Mouse (Mus musculus) midbrain, embryonic 16.5 days (tissue): ENCODE measurements at regions not wholly inside any gene's neighbourhood (a gene's known extent, or its start where the extent isn't known, plus 50 kb on each side); places are given as distances from the start of the nearest gene placed in this dataset.

Experiments used
- ATAC-seq: fragments of 200-750 bp; cut with Nextera tagmentation; 2 replicates; pipeline ENCODE4 v1.8.0; 2017; ENCODE audit warnings: moderate TSS enrichment
- H3K27ac ChIP-seq: fragments of 300-500 bp; sonication (generic); 2 replicates; pipeline ENCODE4 v1.5.1; 2014; ENCODE audit warnings: mild to moderate bottlenecking, low read length, mixed read lengths
- H3K27me3 ChIP-seq: fragments of 300-500 bp; sonication (generic); 2 replicates; pipeline ENCODE4 v1.6.1; 2014; ENCODE audit warnings: low read depth, low read length, mixed read lengths; ENCODE audit not compliant: control insufficient read depth, insufficient read depth
- H3K36me3 ChIP-seq: fragments of 300-500 bp; sonication (generic); 2 replicates; pipeline ENCODE4 v1.6.1; 2014; ENCODE audit warnings: mild to moderate bottlenecking, low read length, moderate library complexity, mixed read lengths; ENCODE audit not compliant: control insufficient read depth, insufficient read depth
- H3K4me1 ChIP-seq: fragments of 300-500 bp; sonication (generic); 2 replicates; pipeline ENCODE4 v1.6.1; 2014; ENCODE audit warnings: mild to moderate bottlenecking, low read length, mixed read lengths; ENCODE audit not compliant: control insufficient read depth, insufficient read depth
- H3K4me2 ChIP-seq: fragments of 300-500 bp; sonication (generic); 2 replicates; pipeline ENCODE4 v1.6.1; 2014; ENCODE audit warnings: mild to moderate bottlenecking, low read length, mixed read lengths
- H3K4me3 ChIP-seq: fragments of 300-500 bp; sonication (generic); 2 replicates; pipeline ENCODE4 v1.5.1; 2014; ENCODE audit warnings: low read depth, mild to moderate bottlenecking, low read length, moderate library complexity, mixed read lengths
- H3K9ac ChIP-seq: fragments of 300-500 bp; sonication (generic); 2 replicates; pipeline ENCODE4 v1.6.1; 2014; ENCODE audit warnings: low read depth, low read length, mixed read lengths
- H3K9me3 ChIP-seq: fragments of 300-500 bp; sonication (generic); replicated peaks from 2 replicates; pipeline ENCODE4 v1.6.1; 2014; ENCODE audit warnings: mild to moderate bottlenecking, low read length, mixed read lengths; ENCODE audit not compliant: control insufficient read depth, poor library complexity, severe bottlenecking
- WGBS: fragments of 180-500 bp; shearing (Covaris S2); extraction: QIAGEN DNeasy Blood & Tissue Kit; methylation state at CpG from one replicate; pipeline ENCODE4 v1.1.7; 2014; 5-methylcytosine and 5-hydroxymethylcytosine counted together

- Histone ChIP-seq H3K9me3 (no peaks in the 10 kb centered on the region), H3K27ac (no peak overlapping the region), H3K27me3 (no peaks in the 10 kb centered on the region), H3K4me1 (peaks cover 3% of the 10 kb centered on the region; the same call in 1 of the 2 replicates), H3K4me3 (no peak overlapping the region), H3K9ac (no peak overlapping the region), H3K4me2 (no peak overlapping the region), H3K36me3 (no peaks in the 10 kb centered on the region)
- WGBS, result 74% methylated on average over 2 of the region's 2 CpGs
- no peak for ATAC-seq
These were observed 53.0 kb upstream of the Krr1 start for GRCm38 (mm10) chr10:111919475-111919874.

- H3K4me2 ChIP-seq, result no peak overlapping the region
- no peak for ATAC-seq
- no peak overlapping the region for H3K27ac ChIP-seq
- WGBS, result 87% methylated on average over 9 of the region's 9 CpGs
- H3K27me3 ChIP-seq, result no peaks in the 10 kb centered on the region
- H3K9ac ChIP-seq, result no peak overlapping the region
- no peak overlapping the region for H3K4me3 ChIP-seq
- H3K9me3 ChIP-seq, result no peaks in the 10 kb centered on the region
- H3K36me3 ChIP-seq, result no peaks in the 10 kb centered on the region
- H3K4me1 ChIP-seq, result peaks cover 11% of the 10 kb centered on the region
These were observed 51.0 kb upstream of the Krr1 start for GRCm38 (mm10) chr10:111921492-111921891.
